Mouse (Mus musculus): Measurements from ENCODE around the gene Tnni1.

Gene Tnni1

DNA sequence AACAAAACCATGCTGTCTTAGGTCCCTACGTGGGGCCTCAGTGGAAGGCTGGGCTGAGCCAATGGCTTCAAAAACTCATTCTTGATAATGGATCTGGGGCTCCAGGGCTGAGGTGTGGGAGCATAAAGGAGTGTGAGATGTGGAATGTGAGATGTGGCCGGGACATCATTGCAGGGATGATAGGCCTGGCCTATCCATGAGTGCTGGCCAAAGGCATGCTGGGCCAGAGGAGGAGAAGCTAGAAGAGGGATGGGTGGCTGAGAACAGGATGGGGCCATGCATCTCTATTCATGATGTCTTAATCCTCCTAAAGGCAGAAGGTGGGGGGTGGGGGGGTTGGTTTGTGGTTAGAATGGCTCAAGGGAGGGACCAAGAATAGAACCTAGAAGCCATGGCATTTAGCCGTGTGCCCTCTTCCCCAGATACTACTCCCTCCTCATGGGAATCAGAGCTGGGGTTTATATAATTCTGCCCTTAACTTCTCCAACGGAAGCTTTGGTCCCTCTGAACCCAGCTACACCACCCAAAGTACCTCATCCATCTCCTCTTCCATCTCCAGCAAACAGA lies 11.8 kb upstream of the Tnni1 start:
- DNase-seq, result no peak

DNA sequence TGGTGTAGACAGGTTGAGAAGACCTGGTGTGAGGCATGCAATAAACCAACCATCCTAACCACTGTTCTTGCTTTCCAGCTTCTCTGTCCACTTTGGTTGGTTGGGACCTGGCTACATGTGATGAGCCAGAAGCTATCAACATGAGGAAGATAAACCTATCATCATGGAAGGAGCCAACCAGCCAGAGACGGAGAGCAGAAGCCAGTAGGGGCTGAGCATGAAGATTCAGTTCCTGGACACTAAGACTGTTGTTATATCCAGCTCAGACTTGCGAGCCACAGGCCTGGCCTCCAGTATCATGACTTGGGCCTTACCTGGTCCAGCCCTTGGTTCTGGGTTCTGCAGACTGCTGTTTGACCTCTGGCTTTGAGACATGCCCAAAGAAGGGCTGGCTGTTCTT lies 10.8 kb upstream of the Tnni1 start:
- DNase-seq, result no peak

DNA sequence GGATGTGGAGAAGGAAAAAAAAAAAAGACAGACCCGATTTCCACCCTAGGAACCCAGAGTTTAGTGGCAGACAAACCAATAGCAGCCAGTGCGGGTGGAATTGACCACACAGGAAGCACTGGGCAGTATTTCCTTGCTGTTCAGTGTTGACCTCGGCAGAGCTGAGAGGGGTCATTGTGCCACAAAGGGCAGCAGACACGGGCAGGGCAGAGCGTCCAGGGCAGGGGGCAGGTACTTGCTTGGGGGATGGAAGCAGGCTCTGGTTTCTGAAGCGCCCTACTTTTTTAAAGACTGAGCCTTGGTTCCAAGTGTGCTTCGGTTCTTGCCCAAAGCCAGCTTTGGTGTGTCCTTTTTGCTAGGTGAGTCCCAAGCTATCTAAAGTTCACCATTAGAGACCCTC lies 9.0 kb upstream of the Tnni1 start:
- no peak for DNase-seq

DNA sequence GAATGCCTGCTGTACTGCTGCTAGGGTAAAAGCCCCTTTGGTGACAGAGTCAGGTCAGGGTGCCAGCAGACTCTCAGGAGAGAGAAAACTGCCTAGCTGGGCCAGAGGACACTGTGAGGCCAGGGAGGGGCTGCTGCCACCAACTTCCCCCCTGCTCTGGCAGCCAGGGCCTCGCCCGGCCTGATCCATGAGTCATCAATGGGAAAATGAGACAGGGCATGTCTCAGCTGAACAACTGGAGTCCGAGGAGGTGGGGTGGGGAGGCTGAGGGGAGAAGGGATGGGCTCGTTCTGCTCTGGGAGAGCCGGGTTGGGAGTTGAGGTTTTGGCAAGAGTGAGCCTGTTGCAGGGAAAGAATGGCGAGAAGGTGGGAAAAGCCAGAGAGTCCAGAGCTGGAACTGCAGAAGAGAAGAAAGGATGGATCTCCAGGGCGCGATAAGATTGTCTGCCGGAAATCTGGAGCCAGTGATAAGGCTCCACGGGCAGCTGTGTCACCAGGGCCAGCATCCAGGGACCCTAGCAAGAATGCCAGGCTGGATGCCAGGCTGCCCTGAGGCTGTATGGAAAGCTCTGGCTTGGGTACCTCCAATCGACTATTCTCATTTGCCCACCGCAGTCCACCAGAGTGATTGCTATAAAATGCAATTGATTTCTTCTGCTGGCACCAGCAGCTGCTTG lies 8.2 kb upstream of the Tnni1 start:
- no peak for DNase-seq

- no peak for DNase-seq
Observed at GRCm38 (mm10) chr1:135771573-135771970, 7.7 kb upstream of the Tnni1 start.

DNA sequence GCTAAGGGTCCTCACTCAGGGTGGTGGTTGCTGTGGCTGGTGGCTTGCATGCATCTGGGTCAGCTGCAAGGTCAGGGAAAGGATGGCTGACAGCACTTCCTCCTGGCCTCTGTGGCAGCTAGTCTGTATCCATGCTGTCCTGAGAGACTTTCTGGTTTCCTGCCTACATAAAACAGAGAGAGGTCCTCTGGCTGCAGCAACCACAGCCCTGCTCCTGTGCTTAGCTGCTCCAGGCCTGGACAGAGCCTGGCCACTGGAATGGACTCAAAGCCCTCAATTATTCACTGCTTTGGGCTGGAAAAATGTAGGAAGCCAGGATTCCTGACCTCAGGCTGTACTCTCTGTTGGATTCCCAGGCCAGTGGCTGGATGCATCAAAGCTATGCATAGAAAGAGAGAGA lies 2.6 kb upstream of the Tnni1 start:
- DNase-seq, result no peak

DNA sequence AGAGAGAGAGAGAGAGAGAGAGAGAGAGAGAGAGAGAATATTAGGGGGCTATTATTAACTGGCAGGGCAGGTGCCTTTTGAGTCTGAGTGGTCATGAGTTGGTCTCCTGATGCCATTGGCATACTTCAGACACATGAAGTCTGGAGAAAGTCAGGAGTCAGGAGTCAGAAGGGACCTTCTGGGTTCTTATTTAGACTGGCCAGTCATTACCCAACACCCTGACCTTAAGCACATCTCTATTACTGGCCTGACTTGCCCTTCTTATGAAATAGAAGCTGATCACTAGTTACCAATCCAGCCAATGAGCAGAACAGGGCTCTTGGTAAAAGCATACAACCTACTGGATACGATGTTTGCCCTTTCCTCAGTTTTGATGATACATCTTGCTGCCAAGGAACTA lies 2.2 kb upstream of the Tnni1 start:
- DNase-seq, result no peak

- DNase-seq, result no peak
Observed at GRCm38 (mm10) chr1:135780649-135781048, 1.4 kb downstream of the Tnni1 start.

DNA sequence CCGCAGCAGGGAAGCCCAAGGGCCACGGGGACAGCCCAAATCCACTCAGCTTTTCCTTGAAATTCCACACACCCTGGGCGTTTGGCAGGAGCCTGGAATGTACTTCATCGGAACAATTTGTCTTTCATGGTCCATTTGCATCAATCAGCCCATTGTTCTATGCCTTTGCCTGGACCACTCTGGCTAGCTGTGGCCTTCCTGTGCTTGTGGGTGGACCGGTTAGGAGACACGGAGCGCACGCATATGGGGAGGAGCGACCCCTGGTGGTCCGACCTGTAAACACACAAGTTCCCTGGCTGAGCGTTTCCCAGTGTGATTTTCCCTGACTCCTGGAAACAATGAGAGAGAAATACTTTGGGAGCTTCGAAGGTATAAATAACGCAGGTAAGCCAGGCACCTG lies 2.0 kb downstream of the Tnni1 start:
- DNase-seq, result no peak

DNA sequence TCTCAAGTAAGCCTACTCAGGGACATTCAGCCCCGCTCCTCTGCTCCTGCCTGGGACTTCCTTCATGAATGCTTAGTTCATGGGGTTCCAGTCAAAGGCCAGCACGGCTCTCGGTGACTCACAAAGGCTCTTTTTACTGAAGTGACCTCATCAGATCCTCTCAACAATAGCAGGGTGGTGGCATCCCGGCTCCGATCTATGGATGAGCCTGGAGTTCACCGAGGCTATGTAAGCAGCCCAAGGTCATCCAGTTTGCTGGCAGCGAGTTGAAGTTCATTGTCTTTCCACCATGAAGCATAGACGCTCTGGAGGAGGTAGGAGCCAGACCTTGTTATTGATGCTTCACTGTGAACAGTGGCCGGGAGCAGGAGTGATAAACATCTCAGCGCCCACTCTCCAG lies 3.6 kb downstream of the Tnni1 start:
- DNase-seq, result no peak

DNA sequence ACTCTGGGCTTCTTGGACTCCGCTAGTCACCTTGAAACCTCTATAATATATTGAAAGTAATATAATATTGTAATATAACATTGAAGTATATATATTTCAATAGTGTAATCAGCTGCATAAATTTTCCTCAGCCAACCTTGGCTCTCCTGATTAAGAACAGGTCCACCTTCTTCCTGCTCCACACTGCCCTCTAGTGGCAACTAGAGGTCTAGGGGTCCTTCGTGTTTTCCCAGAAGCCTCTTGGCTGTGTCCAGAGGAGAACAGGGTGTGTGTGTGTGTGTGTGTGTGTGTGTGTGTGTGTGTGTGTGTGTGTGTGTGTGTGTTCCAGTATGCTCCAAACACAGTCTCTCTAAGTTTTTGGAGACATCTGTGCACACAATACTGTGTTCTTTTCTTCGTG lies 8.6 kb downstream of the Tnni1 start:
- peak; percentile 44 to 60 for DNase-seq

- no peak for DNase-seq
Observed at GRCm38 (mm10) chr1:135788708-135789107, 9.5 kb downstream of the Tnni1 start.

- peak in 1 of 2 experiments; percentile 39 for DNase-seq
Observed at GRCm38 (mm10) chr1:135789815-135790214, 10.6 kb downstream of the Tnni1 start.

GRCm38 (mm10) chr1:135792143-135792939 lies 13.1 kb downstream of the Tnni1 start:
- DNase-seq, result no peak

DNA sequence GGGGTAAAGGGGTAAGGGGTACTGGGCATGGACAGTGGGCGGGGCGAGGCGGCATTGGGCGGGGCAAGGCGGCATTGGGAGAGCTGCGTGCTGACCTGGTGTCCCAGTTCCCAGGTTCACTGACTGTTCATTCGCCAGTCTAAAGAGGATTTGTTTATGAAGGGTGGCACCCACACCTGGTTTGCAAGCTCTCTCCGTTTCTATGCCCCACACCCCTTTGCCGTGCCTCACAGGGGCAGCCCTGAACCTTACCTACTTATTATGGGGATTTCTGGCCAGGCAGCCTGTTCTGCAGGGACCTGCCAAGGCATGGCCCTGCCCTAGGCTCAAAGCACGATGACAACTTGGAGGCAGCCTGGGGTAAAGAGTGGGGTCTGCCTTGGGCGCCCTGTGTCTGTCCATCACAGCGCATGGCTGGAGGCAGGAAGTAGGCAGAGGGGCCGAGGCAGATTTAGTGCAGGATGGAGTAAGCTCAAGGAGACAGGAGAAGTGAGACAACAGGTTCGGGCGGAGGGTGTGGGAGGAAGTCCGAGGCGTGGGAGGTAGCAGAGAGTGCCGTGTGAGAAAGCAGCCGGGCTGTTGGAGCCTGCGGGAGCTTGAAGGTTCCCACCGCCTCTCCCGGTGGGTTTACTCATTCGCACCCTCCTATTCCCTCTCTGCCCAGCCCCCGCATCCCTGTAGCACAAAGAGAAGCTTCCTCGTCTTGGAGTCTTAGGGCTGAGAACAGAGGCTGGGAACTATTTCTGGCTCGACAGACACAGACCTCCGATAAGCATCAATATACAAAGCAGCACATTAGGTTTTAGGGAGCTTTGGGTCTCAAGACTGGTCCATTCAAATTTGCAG lies 14.4 kb downstream of the Tnni1 start:
- no peak for DNase-seq

DNA sequence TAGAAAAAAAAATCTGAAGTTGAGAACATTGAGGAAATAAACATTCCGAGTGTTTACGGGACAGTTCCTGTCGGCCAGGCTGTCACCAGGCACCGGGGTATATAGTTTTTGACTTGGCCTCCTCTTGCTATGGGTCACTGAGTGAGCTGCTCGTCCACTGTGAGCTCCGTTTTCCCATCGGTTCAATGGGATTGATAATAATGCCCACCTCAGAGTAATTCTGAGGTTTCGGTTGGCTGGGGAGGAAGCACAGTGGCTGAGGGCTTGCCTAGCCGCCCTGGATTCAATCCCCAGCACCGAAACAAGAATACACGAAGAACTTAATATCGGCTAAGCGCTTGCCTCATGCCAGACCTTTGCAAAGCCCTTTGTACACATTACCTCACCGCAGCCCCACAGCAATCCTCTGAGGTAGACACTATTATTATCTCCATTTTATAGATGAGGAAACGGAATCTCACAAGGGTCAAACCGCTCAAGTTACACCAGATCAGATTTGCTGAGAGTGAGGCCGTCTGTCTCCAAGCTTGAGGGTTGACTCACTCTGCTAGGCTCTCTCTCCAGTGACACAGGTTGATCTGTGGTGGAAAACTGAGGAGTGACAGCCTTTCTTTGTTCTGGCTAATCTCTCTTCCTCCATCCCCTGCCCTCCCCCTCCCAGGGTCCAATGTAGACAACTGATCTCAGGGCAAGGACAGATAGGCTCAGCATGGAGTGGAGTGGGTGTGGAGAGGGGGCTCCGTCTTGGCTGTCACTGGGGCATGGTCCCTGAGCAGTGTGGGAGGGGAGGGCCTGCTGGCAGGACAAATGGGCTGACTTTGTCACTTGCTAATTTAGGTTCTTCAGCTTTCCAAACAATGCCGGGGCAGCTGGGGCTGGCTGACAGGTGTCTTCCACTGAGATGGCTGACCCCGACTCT lies 15.2 kb downstream of the Tnni1 start:
- DNase-seq, result no peak

DNA sequence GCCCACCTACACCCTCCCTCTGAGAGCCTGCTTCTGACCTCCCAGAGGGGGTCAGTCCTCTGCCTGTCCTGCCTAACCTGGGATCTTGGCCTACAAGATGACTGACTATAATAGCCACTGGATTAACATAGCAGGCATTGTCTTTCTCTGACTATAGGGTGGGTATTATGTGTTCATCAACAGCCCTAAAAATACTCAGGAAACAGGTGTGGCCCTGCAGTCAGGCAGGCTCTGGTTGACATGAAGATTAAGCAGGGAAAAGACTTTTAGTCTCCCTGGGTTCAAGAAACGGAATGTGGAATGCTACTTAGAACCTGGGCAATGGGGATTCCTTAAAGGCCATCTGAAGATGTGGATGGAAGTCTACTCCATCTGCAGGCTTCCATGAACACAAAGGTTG lies 19.3 kb downstream of the Tnni1 start:
- no peak for DNase-seq

GRCm38 (mm10) chr1:135799109-135799627 lies 19.9 kb downstream of the Tnni1 start:
- DNase-seq, result no peak

- no peak for DNase-seq
Observed at GRCm38 (mm10) chr1:135800192-135800950, 21.1 kb downstream of the Tnni1 start.

DNA sequence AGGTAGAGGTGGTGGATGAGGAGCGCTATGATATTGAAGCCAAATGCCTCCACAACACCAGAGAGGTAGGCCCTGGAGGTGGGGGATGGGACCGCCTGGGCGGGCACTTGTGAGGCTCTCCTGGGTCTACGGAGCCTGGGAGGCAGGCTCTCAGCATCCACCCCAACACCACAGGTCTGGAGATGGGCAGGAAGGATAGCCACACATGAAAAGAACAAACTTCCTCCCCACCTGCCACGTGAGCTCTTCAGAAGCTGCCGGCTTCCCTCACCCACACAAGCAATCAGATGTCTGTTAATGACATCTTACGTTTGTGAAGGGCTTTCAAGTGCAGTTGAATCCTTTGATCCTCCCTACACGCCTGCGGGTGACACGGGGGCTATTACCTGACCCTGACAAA lies 28.3 kb downstream of the Tnni1 start:
- DNase-seq, result peak in 1 of 2 experiments; percentile 59

- DNase-seq, result no peak
Observed at GRCm38 (mm10) chr1:135810180-135810579, 30.9 kb downstream of the Tnni1 start.
